In the genomic region with DNA sequence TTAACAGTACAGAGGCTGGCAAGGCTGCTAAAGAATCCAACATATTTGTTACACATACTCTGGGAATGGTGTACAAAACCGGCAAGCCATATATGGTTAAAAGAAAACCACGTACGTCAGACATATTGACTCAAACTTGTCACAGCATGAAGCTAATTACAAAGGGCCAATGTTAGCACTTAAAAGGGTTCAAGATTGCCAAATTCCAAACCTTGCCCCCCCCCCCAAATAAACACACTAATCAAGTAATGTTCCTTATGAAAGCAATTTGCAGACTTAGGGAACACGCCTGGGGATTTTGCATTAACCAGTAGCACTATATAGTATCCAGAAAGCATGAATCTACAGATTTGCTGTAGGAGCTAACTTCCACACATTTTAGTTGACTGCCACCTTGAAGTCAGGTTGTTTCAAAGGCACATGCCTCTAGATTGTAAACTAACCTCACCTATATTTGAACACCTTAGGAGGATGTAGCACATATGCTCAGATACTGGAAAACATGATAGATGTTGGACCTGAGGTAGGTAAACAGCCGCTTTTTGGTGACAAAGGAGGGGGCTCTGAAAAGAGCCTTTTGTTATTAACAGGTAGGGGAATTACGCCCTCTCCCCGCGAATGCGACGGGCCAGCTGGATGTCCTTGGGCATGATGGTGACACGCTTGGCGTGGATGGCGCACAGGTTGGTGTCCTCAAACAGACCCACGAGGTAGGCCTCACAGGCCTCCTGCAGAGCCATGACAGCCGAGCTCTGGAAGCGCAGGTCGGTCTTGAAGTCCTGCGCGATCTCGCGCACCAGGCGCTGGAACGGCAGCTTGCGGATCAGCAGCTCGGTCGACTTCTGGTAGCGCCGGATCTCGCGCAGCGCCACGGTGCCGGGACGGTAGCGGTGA, we compare ENCODE assay signal across 1 mouse cellular context.
A peak's percentile ranks its signal among the peaks of the same experiment; 100 is the strongest.
TF ChIP-seq lines count a peak whose summit lies in the region.

No protein-coding gene starts in this region.

TF ChIP-seq in MEL, 35 proteins besides CTCF, POLR2A, EP300 and RAD21:
- TF ChIP-seq POLR2AphosphoS5 (IDR thresholded peaks at IDR 0.05; ENCODE audit: borderline replicate concordance, low read depth, low read length): peak; percentile 93; the same call in 1 of the 2 replicates
